Mouse (Mus musculus) testis, adult 2 months (tissue): ENCODE results near the gene Kalrn. TPM values are rescaled to one million over a fixed set of nuclear protein-coding genes. Genes with fewer than 3 reads are reported as not detected.

Source experiments
- H3K27ac ChIP-seq: fragments of 200-500 bp; 2 replicates; pipeline ENCODE4 v1.5.1; 2012; ENCODE audit warnings: low read depth, low read length; ENCODE audit not compliant: control insufficient read depth, insufficient read depth
- H3K27me3 ChIP-seq: fragments of 200-500 bp; 2 replicates; pipeline ENCODE4 v1.6.1; 2012; ENCODE audit warnings: mild to moderate bottlenecking, low read length, moderate library complexity; ENCODE audit not compliant: control insufficient read depth, insufficient read depth
- H3K36me3 ChIP-seq: fragments of 200-500 bp; 2 replicates; pipeline ENCODE4 v1.6.1; 2012; ENCODE audit warnings: mild to moderate bottlenecking, low read length; ENCODE audit not compliant: control insufficient read depth, insufficient read depth
- H3K4me1 ChIP-seq: fragments of 200-500 bp; 2 replicates; pipeline ENCODE4 v1.6.1; 2012; ENCODE audit warnings: low read length; ENCODE audit not compliant: control insufficient read depth, insufficient read depth
- H3K4me3 ChIP-seq: fragments of 200-500 bp; 2 replicates; pipeline ENCODE4 v1.5.1; 2012; ENCODE audit warnings: low read depth, mild to moderate bottlenecking, low read length, moderate library complexity, mixed read lengths; ENCODE audit not compliant: control insufficient read depth
- CTCF ChIP-seq: fragments of 200-500 bp; IDR thresholded peaks from 2 replicates; pipeline ENCODE4 v1.5.1; 2012; ENCODE audit warnings: low read depth, mild to moderate bottlenecking, inconsistent platforms, low read length, moderate library complexity; ENCODE audit not compliant: control insufficient read depth, insufficient read depth, insufficient replicate concordance
- POLR2A ChIP-seq: fragments of 200-500 bp; IDR thresholded peaks from 2 replicates; pipeline ENCODE4 v1.6.1; 2012; ENCODE audit warnings: low read depth, mild to moderate bottlenecking, inconsistent platforms, low read length, moderate library complexity; ENCODE audit not compliant: control insufficient read depth
- polyA plus RNA-seq: library from polyadenylated mRNA; depleted of rRNA; stranded (reverse); fragments of >200 nt; gene quantifications from 2 replicates; pipeline ENCODE4 v1.2.3, GENCODE M21; 2012

The Kalrn gene
- polyA plus RNA-seq, 1 experiment: 5.7 TPM

DNA sequence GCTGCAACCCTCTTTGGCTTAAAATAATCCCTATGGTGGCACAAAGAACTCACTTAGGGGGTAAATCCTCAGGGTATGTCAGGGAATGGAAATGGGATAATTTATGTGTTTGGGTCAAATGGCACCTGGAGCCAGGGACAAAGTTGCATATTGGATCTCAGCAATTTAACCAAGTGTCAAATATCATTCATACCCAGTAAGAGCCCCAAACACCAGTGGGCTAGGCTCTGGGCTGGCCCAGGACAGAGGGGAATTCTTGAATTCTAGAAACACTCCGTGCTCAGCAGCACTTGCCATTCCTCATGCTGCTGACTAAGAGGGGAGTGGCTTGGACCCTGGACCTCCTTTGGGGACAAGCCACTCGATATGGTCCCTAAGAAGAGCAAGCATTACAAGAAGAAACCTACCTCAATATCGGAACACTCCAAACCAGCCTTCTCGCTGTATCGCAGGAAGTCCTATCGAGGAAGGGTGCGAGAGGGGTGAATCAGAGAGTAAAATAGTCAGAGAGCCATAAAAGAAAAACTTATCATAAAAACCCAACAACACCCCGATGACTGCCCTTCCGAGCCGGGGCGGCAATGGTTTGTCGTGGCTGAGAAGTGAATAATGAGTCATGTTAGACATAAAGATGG lies 541.2 kb downstream of the Kalrn start:
- no peaks in the 10 kb centered on the region for H3K4me1 ChIP-seq
- TF ChIP-seq CTCF (no peak), POLR2A (no peak)
- no peak overlapping the region for H3K4me3 ChIP-seq
- H3K36me3 ChIP-seq: no peaks in the 10 kb centered on the region
- H3K27me3 ChIP-seq: no peaks in the 10 kb centered on the region
- H3K27ac ChIP-seq: no peak overlapping the region

DNA sequence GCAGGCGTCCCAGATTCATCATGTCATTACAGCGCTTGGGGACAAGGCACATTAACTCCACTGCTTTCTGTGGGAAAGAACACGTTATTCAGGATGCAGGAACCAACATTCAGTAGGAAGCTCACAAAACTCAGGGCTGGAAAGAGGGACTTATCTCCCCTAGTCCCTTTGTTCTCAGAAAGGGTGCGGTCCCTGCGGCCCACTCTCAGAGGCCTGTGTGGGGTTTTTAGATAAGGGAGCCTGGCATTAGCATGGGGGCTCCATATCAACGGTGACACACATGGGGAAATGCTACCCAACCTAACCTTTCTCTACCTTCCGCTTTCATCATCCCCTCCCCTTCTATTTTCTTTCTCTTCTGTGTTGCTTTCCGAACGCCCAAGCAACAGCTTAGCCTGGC lies 541.8 kb downstream of the Kalrn start:
- TF ChIP-seq POLR2A (no peak), CTCF (no peak)
- Histone ChIP-seq H3K27ac (no peak overlapping the region), H3K27me3 (no peaks in the 10 kb centered on the region), H3K36me3 (no peaks in the 10 kb centered on the region), H3K4me1 (no peaks in the 10 kb centered on the region), H3K4me3 (no peak overlapping the region)

DNA sequence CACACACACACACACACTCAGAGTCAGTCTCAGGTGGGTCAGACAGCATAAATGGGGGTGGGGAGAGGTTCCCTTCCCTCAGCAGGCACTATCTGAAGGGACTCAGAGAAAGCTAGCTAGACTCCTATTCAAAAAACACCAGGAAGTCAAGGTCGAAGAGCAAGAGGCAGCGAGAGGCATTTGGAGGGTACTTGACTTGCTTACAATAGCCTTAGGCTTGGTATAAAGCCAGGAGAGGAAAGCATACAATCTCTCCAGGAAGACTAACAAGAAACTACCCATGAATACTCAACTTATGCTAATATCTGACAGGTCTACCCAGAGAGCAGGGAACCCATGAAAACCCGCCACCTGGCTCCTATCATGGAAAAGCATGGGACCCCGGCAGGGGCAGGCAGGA lies 543.0 kb downstream of the Kalrn start:
- H3K27me3 ChIP-seq: no peaks in the 10 kb centered on the region
- no peaks in the 10 kb centered on the region for H3K36me3 ChIP-seq
- H3K4me3 ChIP-seq: no peak overlapping the region
- TF ChIP-seq CTCF (no peak), POLR2A (no peak)
- H3K27ac ChIP-seq: no peak overlapping the region
- no peaks in the 10 kb centered on the region for H3K4me1 ChIP-seq

DNA sequence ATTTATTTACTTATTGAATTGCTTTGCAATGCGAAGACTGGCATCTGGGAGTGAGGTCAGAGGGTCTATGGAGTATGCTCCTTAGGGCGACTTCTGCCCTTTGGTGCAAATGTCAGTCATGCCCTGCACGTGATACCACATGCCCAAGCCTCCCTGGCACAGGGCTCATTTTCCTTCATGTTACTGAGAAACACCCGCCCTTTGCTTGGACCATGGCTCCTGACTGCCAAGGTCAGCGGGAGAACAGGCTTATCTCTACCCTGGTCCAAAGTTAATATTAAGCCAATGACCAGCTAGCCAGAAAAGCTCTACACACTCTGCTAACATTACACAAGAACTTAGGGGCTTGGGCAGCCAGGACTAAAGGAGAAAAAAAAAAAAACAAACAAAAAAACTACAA lies 543.5 kb downstream of the Kalrn start:
- no peaks in the 10 kb centered on the region for H3K27me3 ChIP-seq
- TF ChIP-seq POLR2A: no peak
- TF ChIP-seq CTCF: no peak
- no peak overlapping the region for H3K27ac ChIP-seq
- no peak overlapping the region for H3K4me3 ChIP-seq
- H3K4me1 ChIP-seq: no peaks in the 10 kb centered on the region
- H3K36me3 ChIP-seq: no peaks in the 10 kb centered on the region

DNA sequence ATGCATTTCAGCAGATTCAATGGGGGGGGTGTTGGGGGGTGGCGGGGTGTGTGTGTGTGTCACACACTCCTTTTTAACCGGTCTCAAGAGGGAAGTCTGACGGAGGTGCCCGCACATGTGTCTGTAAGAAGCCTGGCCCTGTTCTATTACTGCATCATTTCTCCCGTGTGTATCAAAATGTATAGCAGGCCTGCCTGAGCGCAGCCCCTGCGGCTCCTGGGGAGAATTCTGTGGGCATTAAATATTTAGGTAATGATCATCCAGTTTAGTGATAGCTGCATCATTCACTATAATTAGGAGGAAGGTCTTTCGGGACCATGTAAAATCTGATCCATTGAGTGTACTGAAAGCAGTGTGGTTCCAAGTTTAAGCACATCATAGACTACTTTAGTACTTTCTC lies 556.1 kb downstream of the Kalrn start:
- TF ChIP-seq POLR2A (no peak), CTCF (no peak)
- Histone ChIP-seq H3K27ac (no peak overlapping the region), H3K36me3 (no peaks in the 10 kb centered on the region), H3K4me3 (no peak overlapping the region), H3K4me1 (no peaks in the 10 kb centered on the region), H3K27me3 (no peaks in the 10 kb centered on the region)

DNA sequence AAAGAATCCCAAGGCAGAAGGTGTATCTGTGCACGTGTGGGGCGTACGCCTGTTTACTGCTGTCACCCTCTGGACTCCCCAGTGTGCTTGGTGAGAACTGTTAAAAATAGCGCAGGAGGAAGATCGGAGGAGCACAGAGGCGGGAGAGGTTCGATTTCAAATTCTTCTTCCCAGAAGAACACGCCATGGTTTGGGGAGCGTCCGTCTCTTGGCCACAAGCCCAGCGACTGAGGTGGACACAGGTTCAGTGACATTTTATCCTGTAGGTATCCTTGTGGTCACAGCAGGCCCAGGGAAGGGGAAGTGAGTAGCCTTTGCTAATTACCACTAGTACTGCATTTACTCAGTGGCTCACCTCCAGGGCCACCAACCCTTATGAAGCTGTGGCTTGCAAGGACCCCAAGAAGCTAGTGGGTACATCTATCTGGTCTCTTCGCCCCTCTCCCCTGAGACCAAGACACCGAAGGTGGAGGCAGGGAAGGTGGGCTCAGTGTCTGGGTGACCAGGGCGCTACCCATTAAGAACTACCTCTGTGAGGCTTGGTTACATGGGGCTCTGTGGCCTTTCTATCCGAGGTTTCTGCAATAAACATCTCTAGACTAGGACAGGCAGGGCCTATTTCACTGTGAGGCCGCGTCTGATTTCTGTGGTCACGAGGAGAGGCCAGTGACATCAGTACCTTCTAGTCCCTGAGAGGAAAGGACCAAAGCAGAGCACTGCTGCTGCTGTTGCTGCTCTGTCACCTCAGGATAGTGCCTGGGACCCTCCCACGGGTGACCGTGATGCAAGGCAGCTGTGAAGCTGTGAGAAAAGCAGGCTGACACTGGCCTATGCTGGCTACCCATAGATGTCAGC lies 561.1 kb downstream of the Kalrn start:
- Histone ChIP-seq H3K27ac (no peak overlapping the region), H3K36me3 (no peaks in the 10 kb centered on the region), H3K4me3 (no peak overlapping the region), H3K4me1 (no peaks in the 10 kb centered on the region), H3K27me3 (no peaks in the 10 kb centered on the region)
- TF ChIP-seq POLR2A (no peak), CTCF (no peak)

DNA sequence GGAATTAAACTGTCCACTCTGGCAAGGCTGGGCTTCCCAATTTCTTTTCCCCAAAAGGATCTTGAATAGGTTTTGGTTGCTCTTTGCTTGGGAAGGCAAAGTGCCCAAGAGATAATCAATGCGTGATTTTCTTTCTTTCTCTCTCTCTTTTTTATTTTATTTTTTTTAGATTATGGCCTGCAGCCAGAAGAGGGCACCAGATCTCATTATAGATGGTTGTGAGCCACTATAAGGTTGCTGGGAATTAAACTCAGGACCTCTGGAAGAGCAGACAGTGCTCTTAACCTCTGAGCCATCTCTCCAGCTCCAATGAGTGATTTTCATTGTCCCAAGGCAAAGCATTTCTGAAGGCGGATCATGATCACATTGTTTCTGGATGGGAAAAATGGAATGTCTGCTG lies 563.8 kb downstream of the Kalrn start:
- H3K4me1 ChIP-seq: no peaks in the 10 kb centered on the region
- no peak overlapping the region for H3K4me3 ChIP-seq
- no peak for TF ChIP-seq POLR2A
- no peak for TF ChIP-seq CTCF
- H3K27me3 ChIP-seq: no peaks in the 10 kb centered on the region
- no peak overlapping the region for H3K27ac ChIP-seq
- no peaks in the 10 kb centered on the region for H3K36me3 ChIP-seq

DNA sequence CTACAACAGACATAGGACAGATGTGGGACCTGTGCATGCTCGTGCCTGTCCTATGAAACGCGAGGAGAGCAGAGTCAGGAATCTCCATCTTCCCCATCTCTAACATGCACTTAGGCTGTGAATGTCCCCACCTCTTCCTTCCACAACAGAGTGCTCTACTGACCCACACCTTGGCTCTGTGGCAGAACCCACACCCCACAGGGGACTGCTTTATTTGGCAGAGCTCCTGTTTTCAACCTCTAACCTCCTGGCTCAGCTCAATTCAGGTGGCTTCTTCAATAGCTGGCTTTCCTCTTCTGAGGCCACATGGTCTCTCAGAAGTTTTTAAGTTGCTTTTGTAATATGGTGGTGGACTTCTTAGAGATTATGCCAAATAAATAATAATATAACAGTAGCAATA lies 567.3 kb downstream of the Kalrn start:
- no peak for TF ChIP-seq CTCF
- no peak for TF ChIP-seq POLR2A
- Histone ChIP-seq H3K4me1 (no peaks in the 10 kb centered on the region), H3K4me3 (no peak overlapping the region), H3K27ac (no peak overlapping the region), H3K36me3 (no peaks in the 10 kb centered on the region), H3K27me3 (no peaks in the 10 kb centered on the region)
